Mouse (Mus musculus) hindbrain, embryonic 11.5 days (tissue): Measurements from ENCODE around the gene Fbxl5. TPM values are rescaled to one million over a fixed set of nuclear protein-coding genes. Genes with fewer than 3 reads are reported as not detected.

Experiments used
- ATAC-seq: fragments of 200-750 bp; cut with Nextera tagmentation; 2 replicates; pipeline ENCODE4 v1.8.0; 2017; ENCODE audit warnings: mild to moderate bottlenecking, moderate TSS enrichment, moderate library complexity; ENCODE audit not compliant: low FRiP score
- DNase-seq: peaks from one replicate; pipeline ENCODE4 v3.0.0-alpha.2; 2015; ENCODE audit warnings: low spot score
- H3K27ac ChIP-seq: fragments of 300-500 bp; sonication (generic); 2 replicates; pipeline ENCODE4 v1.5.1; 2014; ENCODE audit warnings: mild to moderate bottlenecking, low read depth, low read length
- H3K27me3 ChIP-seq: fragments of 300-500 bp; sonication (generic); 2 replicates; pipeline ENCODE4 v1.6.1; 2014; ENCODE audit warnings: mild to moderate bottlenecking, low read length, moderate library complexity, mixed read lengths; ENCODE audit not compliant: control insufficient read depth, insufficient read depth
- H3K36me3 ChIP-seq: fragments of 300-500 bp; sonication (generic); 2 replicates; pipeline ENCODE4 v1.6.1; 2014; ENCODE audit warnings: mild to moderate bottlenecking, low read length, moderate library complexity, mixed read lengths; ENCODE audit not compliant: control insufficient read depth, insufficient read depth
- H3K4me1 ChIP-seq: fragments of 300-500 bp; sonication (generic); replicated peaks from 2 replicates; pipeline ENCODE4 v1.6.1; 2014; ENCODE audit warnings: low read length, mixed read lengths; ENCODE audit not compliant: control insufficient read depth, insufficient read depth
- H3K4me2 ChIP-seq: fragments of 300-500 bp; sonication (generic); replicated peaks from 2 replicates; pipeline ENCODE4 v1.6.1; 2014; ENCODE audit warnings: mild to moderate bottlenecking, low read depth, low read length
- H3K4me3 ChIP-seq: fragments of 300-500 bp; sonication (generic); 2 replicates; pipeline ENCODE4 v1.5.1; 2014; ENCODE audit warnings: low read depth, low read length
- H3K9ac ChIP-seq: fragments of 300-500 bp; sonication (generic); 2 replicates; pipeline ENCODE4 v1.6.1; 2014; ENCODE audit warnings: low read depth, low read length
- H3K9me3 ChIP-seq: fragments of 300-500 bp; sonication (generic); 2 replicates; pipeline ENCODE4 v1.6.1; 2016; ENCODE audit warnings: low read length; ENCODE audit not compliant: control insufficient read depth
- WGBS: fragments of 180-500 bp; shearing (Covaris S2); extraction: QIAGEN DNeasy Blood & Tissue Kit; methylation state at CpG from one replicate; pipeline ENCODE4 v1.1.7; 2014; 5-methylcytosine and 5-hydroxymethylcytosine counted together
- polyA plus RNA-seq: library from polyadenylated mRNA; unstranded; fragments of >200 nt; fragmentation: Nextera tagmentation; extraction: Ambion mirVana; gene quantifications from 2 replicates; pipeline ENCODE4 v1.2.1, GENCODE M21; 2014

Gene Fbxl5
- polyA plus RNA-seq = 66.3 and 71.4 TPM in 2 replicates

- H3K36me3 ChIP-seq = no peaks in the 10 kb centered on the region
- no peaks in the 10 kb centered on the region for H3K4me1 ChIP-seq
- no peak within 1 kb of the TSS for H3K4me3 ChIP-seq
- H3K9me3 ChIP-seq = no peaks in the 10 kb centered on the region
- ATAC-seq (no peak), DNase-seq (no peak)
- 77% methylated on average over 19 of the region's 19 CpGs for WGBS
- no peak within 1 kb of the TSS for H3K4me2 ChIP-seq
- no peaks in the 10 kb centered on the region for H3K27me3 ChIP-seq
- H3K27ac ChIP-seq = no peak within 1 kb of the TSS
- H3K9ac ChIP-seq = no peak within 1 kb of the TSS
These were observed at the start of gene Fbxl5 for GRCm38 (mm10) chr5:43821538-43821937. Fbxl5 (minus strand) TSS chr5:43821638.

- no peaks in the 10 kb centered on the region for H3K36me3 ChIP-seq
- no peaks in the 10 kb centered on the region for H3K9me3 ChIP-seq
- no peak overlapping the region for H3K27ac ChIP-seq
- no peaks in the 10 kb centered on the region for H3K27me3 ChIP-seq
- peak; percentile 60; the same call in 1 of the 2 replicates for ATAC-seq
- H3K4me3 ChIP-seq = peak overlapping the region; percentile 24
- DNase-seq = peak; percentile 58
- 4% methylated on average over 28 of the region's 28 CpGs for WGBS
- peak overlapping the region; percentile 54 for H3K4me2 ChIP-seq
- H3K4me1 ChIP-seq = no peaks in the 10 kb centered on the region
- peak overlapping the region; percentile 47 for H3K9ac ChIP-seq
These were observed 47.5 kb upstream of the Fbxl5 start for GRCm38 (mm10) chr5:43868711-43869600.

- H3K9me3 ChIP-seq = no peaks in the 10 kb centered on the region
- no peak for ATAC-seq
- H3K4me1 ChIP-seq = no peaks in the 10 kb centered on the region
- no peaks in the 10 kb centered on the region for H3K27me3 ChIP-seq
- H3K27ac ChIP-seq = no peak within 1 kb of the TSS
- no peaks in the 10 kb centered on the region for H3K36me3 ChIP-seq
- H3K9ac ChIP-seq = peak within 1 kb of the TSS; percentile 47
- H3K4me3 ChIP-seq = peak within 1 kb of the TSS; percentile 24
- peak within 1 kb of the TSS; percentile 54 for H3K4me2 ChIP-seq
- DNase-seq = no peak
These were observed 46.8 kb upstream of the Fbxl5 start, which contains the start of gene Cd38 for GRCm38 (mm10) chr5:43868253-43868652. Cd38 (plus strand) TSS chr5:43868553.

- no peaks in the 10 kb centered on the region for H3K36me3 ChIP-seq
- DNase-seq (no peak), ATAC-seq (no peak)
- H3K4me3 ChIP-seq = no peak overlapping the region
- H3K27ac ChIP-seq = no peak overlapping the region
- WGBS = 77% methylated on average over 2 of the region's 2 CpGs
- H3K4me2 ChIP-seq = no peak overlapping the region
- H3K27me3 ChIP-seq = no peaks in the 10 kb centered on the region
- H3K9me3 ChIP-seq = no peaks in the 10 kb centered on the region
- H3K4me1 ChIP-seq = no peaks in the 10 kb centered on the region
- H3K9ac ChIP-seq = no peak overlapping the region
These were observed 43.9 kb upstream of the Fbxl5 start for GRCm38 (mm10) chr5:43865316-43865715.

GRCm38 (mm10) chr5:43863642-43864041, 42.2 kb upstream of the Fbxl5 start:
- Histone ChIP-seq H3K9ac (no peak overlapping the region), H3K4me1 (no peaks in the 10 kb centered on the region), H3K4me2 (no peak overlapping the region), H3K4me3 (no peak overlapping the region), H3K36me3 (no peaks in the 10 kb centered on the region), H3K27ac (no peak overlapping the region), H3K9me3 (no peaks in the 10 kb centered on the region), H3K27me3 (no peaks in the 10 kb centered on the region)
- WGBS = 86% methylated on average over 6 of the region's 6 CpGs
- DNase-seq = no peak
- no peak for ATAC-seq

GRCm38 (mm10) chr5:43860670-43861431, 39.4 kb upstream of the Fbxl5 start:
- H3K36me3 ChIP-seq = no peaks in the 10 kb centered on the region
- no peak overlapping the region for H3K4me3 ChIP-seq
- ATAC-seq (no peak), DNase-seq (no peak)
- no peak overlapping the region for H3K27ac ChIP-seq
- H3K9me3 ChIP-seq = no peaks in the 10 kb centered on the region
- H3K4me2 ChIP-seq = no peak overlapping the region
- H3K27me3 ChIP-seq = no peaks in the 10 kb centered on the region
- WGBS = 73% methylated on average over 5 of the region's 5 CpGs
- H3K4me1 ChIP-seq = no peaks in the 10 kb centered on the region
- H3K9ac ChIP-seq = no peak overlapping the region

GRCm38 (mm10) chr5:43860096-43860495, 38.7 kb upstream of the Fbxl5 start:
- ATAC-seq (no peak), DNase-seq (no peak)
- Histone ChIP-seq H3K4me1 (no peaks in the 10 kb centered on the region), H3K4me3 (no peak overlapping the region), H3K36me3 (no peaks in the 10 kb centered on the region), H3K4me2 (no peak overlapping the region), H3K27me3 (no peaks in the 10 kb centered on the region), H3K9me3 (no peaks in the 10 kb centered on the region), H3K27ac (no peak overlapping the region), H3K9ac (no peak overlapping the region)
- WGBS = 94% methylated on average over 5 of the region's 5 CpGs

- 88% methylated on average over 8 of the region's 8 CpGs for WGBS
- Histone ChIP-seq H3K4me3 (no peak overlapping the region), H3K36me3 (no peaks in the 10 kb centered on the region), H3K27me3 (no peaks in the 10 kb centered on the region), H3K9me3 (no peaks in the 10 kb centered on the region), H3K4me2 (no peak overlapping the region), H3K4me1 (no peaks in the 10 kb centered on the region), H3K9ac (no peak overlapping the region), H3K27ac (no peak overlapping the region)
- DNase-seq = no peak
- no peak for ATAC-seq
These were observed 38.2 kb upstream of the Fbxl5 start for GRCm38 (mm10) chr5:43859663-43860062.
